Mouse (Mus musculus) heart, postnatal 0 days (tissue): ENCODE results near the gene Nlgn1.

Experiments
- CTCF ChIP-seq: IDR thresholded peaks from 2 replicates; pipeline ENCODE4 v1.5.1; 2016; ENCODE audit warnings: antibody characterized with exemption, control low read depth, low read depth
- EP300 ChIP-seq: IDR thresholded peaks from 2 replicates; pipeline ENCODE4 v1.6.1; 2016; ENCODE audit warnings: antibody characterized with exemption, low read depth

DNA sequence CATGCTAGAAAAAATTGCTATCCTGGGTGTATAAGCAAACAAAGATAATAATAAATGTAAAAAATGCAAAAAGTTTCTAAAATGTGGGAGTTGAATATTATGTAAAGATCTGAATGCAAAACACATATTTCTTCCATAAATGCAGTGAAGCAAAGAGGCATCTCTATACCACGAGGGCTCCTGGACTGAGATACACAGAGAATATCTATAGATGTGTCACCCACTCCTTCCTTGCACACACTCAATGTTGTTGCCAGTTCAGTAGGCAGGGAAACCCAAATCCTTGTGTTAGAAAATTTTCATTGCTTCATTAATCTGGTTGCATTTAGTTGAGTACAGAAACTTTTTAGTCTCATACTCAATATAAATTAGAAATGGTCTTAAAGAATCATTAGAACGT, 364.7 kb downstream of the Nlgn1 start:
- no peak for TF ChIP-seq CTCF
- no peak for TF ChIP-seq EP300
